Mouse (Mus musculus) cerebellum, adult 9-10 months (tissue): ENCODE data around the gene Tmem37.

Experiments
- DNase-seq: peaks from one replicate; pipeline ENCODE4 v3.0.0; 2022

Tmem37 gene

DNA sequence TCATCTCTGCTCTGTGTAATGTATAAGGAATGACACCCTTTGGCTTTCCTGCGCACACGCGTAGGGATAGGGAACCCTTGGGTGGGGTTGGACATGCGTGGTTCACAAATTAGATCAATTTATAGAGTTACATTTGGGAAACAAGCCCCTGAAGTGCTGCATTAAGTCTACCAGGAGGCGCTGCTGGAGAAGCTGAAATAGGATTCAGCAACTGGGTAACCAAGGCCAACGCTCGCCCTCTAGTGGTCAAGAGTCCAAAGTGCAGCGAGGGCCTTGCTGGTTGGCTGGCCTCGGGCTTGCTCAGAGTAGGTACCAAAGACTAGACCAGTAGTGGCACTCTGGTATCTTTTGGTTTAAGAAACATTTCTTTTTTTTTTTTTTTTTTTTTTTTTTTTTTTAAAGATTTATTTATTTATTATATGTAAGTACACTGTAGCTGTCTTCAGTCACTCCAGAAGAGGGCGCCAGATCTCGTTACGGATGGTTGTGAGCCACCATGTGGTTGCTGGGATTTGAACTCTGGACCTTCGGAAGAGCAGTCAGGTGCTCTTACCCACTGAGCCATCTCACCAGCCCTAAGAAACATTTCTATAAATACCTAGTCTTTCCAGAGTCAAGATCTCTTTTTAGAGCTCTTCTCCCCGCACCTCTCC is 19.7 kb upstream of the Tmem37 start:
- DNase-seq: peak; percentile 84

DNA sequence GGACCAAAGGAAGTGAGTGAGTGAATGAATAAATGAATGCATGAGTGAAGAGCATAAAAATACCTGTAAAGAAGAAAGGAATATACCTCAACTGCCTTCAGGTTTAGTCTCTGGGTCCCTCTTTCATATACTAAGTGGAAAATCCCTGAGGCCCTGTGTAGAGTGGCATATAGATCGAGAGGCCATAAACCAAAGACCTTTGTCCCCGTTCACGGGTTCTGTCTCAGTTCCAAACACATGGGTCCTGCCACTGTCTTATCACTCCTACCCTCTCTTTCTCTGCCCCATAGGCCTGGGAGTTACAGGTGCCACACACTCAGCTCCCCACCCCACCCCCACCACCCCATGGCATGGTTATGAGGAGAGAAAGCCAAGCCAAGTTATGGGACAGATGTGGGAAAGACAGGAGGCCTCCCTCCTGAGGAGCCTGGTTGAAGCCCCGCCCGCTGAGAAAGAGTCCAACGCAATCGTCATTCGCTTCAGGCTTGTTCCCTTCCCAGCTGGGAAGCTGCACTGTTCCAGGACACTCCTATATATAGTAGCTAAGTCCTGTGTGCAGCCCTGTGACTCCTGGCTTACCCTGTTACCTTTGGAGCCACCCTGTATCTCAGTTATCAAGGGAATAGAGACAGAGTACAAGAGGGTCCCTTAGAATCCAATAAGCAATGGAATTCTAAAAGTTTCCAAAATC is 17.2 kb upstream of the Tmem37 start:
- DNase-seq: no peak

DNA sequence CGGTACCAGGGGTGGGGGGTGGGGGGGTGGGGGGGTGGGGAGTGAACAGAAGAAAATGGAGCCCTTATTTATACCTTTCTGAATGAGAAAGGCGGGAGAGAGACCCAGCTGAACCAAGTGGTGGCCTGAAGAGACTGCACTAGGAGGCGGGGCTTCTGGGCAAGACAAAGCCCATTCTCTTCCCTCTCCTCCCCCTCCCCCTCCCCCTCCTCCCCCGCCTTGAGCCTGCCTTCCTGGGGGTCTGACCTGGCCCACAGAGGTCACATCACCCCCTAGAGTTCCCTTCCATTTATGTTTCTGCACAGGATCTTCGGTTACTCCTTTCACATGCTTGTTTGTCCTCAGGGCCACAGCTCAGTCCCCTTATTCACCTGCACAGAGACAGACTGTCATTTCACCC is 15.3 kb upstream of the Tmem37 start:
- DNase-seq: no peak

- no peak for DNase-seq
Measured at GRCm38 (mm10) chr1:120086644-120087043, 12.8 kb upstream of the Tmem37 start.

DNA sequence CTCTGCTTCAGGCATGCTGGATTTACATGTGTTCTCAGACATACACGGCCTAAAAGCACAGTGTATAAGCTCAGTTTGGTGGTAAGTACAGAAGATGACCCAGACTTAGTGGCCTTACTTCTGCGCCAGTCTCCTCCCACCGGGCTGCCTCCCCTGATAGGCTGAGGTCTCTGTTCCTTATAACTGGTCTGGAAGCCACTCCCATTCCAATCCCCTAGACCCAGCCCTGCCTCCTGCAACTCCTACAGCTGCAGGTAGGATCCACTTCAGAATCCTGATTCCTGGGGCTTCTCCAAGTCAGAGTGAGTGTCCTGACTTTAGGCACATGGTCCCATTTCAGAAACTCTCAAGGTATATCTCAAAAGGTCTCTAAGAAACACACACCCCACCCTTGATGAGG is 11.8 kb upstream of the Tmem37 start:
- DNase-seq: no peak

DNA sequence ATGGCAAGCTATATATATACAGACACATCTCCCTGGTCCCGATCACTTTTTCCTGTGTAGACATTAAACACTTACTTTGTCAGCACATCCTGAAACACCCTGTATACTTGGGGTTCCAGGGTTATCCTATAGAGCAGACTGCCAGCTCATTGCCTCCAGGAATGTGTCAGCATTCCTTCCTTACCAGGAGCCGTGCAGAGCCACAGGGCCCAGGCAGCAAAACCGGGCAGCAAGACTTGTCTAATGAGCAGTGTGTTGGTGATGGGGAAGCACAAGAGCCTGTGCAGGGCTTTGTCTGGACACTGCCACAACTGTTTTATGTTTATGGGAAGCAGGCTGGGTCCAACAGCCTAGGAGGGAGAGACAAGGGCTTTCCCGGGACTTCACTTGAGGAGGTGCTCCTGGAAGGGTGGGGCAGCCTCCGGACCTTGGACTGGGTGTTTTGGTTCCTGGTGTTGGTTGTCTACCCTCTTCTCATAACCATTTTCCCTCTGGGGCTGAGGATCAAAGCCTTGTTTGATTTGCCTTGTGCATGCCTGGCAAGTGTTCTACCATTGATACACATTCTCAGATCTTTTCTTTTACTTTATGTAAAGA is 10.1 kb upstream of the Tmem37 start:
- DNase-seq: no peak

GRCm38 (mm10) chr1:120082957-120083585 is 9.2 kb upstream of the Tmem37 start:
- DNase-seq: no peak

- DNase-seq: no peak
Measured at GRCm38 (mm10) chr1:120080632-120081031, 6.8 kb upstream of the Tmem37 start.

DNA sequence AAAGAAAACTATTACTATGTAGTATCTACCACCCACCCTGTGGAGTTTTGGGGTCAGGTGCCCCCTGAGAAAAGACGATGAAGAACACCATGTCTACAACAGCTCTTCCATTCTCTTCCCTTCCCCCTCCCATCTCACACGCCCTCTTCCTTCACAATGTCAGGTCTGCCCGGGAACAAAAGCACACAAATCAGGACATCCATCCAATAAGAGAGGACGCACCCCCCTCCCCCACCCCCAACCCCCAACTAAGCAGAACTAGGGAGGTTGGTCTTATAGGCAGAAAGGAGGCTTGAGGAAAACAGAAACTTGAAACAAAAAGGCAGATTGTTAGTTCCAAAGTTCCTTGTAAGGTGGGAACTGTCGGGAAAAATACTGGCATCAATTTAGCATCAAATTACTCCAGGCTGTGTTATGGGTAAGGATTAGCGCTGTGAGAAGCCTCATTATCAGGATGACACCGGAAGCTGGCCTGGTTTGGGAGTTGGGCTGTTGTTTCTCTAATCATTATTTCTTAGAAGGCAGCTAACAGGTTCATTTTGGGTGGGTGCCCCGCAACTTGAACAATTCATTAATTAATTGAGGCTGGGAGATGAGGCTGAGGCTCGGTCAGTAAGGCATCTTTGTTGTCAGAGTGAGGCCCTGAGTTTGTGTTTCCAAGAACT is 4.0 kb upstream of the Tmem37 start:
- no peak for DNase-seq

DNA sequence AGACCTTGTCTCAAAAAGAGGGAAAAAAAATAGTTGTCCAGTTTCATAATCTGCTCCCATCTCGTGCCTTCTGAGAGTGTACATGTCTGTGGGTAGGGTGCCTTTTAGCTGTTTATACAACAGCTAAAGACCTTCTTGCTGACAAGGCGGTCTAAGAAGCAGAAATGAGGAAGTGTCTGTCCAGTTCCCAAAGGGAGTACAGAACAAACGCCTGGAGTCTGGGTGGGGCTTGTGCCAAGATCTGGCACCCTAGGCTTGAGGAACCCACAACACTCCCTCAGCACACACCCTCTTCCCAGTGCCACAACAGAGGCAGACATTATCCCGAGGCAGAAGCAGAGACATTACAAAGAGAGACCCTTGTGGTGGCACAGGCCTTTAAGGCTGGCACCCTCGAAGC is 1.6 kb upstream of the Tmem37 start:
- no peak for DNase-seq

GRCm38 (mm10) chr1:120074931-120075330 is 1.1 kb upstream of the Tmem37 start:
- peak; percentile 39 for DNase-seq

GRCm38 (mm10) chr1:120074307-120074702 is 431 bp upstream of the Tmem37 start:
- DNase-seq: no peak

DNA sequence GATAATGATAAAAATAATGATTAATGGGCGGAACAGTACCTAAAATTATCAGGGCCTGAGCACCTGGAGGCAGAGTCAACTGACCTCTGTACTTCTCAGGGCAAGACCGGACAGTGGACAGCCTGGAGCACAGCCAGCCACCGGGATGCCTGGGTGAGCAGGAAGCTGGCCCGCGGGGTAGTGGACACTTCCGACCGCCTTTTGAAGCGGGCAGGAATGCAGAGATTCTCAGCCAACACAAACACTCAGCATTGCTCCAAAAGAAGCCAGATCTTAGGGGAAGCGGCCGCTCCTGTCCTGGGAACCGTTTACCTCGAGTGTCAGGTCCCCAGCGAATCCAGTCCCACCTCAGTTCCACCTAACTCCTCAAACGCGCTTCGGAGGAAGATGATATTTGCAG is 974 bp downstream of the Tmem37 start:
- peak; percentile 30 for DNase-seq

DNA sequence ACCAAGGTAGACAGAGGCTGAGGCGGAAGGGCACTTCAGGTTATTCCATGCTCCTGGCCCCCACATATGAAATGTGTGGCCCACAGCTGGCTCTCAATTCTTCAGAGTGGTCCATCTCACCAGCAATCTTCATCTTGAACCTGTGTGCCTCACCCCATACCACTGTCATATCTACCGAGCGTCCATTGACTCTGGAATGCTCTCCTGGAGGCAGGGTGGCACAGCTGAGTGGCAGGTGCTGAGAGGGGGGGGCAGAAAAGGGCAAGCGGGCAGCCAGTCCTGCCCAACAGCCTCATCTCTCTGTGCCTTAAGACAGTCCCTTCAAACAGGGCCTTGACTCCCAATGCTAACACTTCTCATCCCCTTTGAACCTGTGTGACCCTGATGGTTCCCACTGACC is 2.7 kb downstream of the Tmem37 start:
- DNase-seq: no peak

- DNase-seq: no peak
Measured at GRCm38 (mm10) chr1:120070168-120070567, 3.7 kb downstream of the Tmem37 start.

DNA sequence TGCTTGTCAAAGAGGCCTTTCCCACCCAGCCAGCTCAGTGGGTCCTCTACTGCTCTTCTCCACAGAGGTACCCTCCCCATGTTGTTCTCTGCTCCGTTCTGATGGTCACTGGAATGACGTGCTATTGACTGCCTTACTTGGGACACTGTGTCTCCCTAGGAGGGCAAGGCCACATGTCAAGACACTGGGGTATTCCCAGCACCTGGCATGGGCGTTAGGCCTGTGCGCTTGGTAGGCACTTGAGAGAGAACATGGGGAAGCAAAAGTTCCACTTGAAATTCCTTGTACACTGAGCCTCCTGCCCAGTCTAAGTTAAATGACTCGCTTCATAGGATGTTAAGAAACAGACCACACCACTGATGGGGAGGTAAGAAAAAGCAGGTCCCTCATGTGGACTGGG is 4.8 kb downstream of the Tmem37 start:
- no peak for DNase-seq

DNA sequence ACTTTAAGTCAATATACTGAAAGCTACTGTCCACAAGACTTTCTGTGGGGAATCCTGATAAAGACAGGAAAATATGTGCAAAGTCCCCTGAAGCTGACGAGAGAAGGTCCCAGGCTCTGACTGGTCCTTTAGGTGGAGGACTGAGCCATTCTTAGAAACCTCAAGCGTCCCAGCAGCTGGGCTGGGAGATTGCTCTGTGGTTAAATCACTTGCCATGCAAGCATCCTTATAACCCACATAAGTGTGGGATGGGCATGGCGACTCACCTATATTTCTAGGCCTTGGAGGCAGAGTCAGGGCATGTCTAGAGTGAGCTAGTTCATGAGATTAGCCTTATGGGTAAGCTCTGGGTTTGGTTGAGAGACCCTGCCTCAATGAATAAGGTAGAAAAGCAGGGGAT is 7.2 kb downstream of the Tmem37 start:
- no peak for DNase-seq

GRCm38 (mm10) chr1:120066159-120066558 is 7.7 kb downstream of the Tmem37 start:
- DNase-seq: no peak

DNA sequence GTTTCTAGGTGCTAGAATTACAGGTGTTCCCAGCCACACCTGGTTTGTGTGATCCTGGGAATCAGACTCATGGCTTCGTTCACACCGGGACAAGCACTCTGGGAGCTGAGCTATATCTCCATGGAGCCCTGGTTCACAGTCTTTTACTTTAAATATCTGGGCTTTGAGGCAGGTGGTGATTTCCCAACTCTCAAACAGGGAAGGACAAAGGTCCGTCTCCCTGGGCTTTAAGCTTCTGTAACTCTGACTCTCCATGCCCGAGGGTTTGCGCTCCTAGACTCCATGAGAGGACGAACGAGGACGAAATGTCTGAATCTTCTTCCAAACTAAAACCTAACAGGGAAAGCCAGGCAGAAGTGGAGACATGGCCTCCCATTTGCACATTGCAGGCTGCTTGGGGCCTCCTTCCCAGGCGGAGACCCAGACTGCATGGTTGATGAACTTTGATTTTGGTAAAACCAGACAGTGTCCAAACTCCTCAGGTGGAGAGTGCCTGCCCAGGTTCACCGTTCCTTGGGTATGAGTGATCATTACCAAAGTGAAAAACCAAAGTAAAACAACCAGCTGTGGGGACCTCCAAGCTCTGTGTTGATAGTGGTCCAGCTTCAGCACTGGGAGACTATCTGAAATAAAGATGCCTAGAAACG is 9.7 kb downstream of the Tmem37 start:
- no peak for DNase-seq

DNA sequence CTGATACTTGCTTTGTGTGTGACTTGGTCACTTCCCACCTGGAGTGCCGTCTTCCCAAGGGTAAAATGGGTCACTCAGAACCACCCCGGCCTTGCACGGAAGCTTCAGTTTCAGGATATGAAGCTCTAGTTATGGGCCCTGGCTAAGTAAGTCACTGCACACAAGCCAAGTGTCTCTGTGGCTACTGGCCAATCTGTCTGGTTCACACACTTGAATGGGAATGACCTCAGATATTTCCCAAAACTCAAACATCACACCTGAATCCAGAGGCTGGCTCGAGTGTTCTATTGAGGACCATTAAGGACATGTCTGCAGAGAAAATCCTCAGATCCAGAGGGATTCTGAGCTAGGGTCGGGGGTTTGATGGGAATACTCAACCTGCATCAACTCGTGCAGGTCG is 11.6 kb downstream of the Tmem37 start:
- DNase-seq: no peak

DNA sequence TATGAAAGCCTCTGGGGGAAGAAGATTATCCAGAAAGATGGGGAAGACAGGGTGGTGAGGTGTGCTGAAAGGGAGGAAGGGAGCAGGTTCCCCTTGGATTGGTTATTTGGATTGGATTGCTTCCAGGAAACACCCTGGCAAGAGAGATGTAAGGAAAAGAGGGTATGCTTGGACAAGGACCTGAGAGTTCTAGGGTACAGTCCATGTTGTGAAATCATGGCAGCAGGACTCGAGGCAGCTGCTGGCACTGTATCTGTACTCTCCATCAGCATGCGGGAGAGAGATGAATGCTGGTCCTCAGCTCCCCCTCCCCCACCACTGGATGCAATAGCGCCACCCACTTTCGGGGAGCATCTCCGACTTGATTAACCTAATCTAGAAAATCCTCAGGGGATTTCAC is 13.2 kb downstream of the Tmem37 start:
- DNase-seq: no peak

DNA sequence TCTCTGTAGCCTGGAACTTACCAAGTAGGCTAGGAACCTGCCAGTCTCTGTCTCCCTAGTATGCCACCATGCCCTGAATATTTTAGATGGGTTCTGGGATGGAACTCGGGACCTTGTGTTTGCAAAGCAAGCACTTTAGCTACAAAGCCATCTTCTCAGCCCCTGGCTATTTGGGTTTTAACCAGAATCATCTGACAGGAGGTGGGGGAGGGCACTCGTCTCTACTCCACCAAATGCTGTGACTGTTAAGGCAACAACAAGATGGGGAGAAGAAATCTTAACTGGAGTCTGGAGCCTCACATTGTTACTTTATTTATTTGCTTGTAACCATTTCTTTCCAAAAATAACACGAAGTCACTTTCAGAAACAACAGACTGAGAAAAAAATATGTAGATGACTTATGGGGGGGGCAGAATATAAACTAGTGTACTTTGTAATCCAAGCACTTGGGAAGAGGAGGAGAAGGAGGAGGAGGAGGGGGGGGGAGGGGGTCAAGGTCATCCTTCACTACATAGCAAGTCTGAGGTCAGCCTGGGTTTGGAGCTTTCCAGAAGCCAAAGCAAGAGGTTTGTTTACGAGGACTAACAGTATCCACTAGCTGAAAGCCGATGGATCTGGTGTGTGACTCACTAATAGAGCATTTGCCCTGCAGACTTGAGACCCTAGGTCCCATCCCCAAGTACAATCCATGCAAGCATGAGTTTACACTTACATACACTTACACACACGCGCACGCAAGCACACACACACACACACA is 16.0 kb downstream of the Tmem37 start:
- DNase-seq: no peak
